Mouse (Mus musculus) heart, adult 18-20 months (tissue): ENCODE results near the gene Vax2. TPM values are rescaled to one million over a fixed set of nuclear protein-coding genes. Genes with fewer than 3 reads are reported as not detected.

Experiments used
- DNase-seq, 2 experiments: peaks; one replicate each; pipeline ENCODE4 v3.0.0; 2021 to 2022; ENCODE audit warnings: mixed read lengths in 1 of 2
- total RNA-seq, 2 experiments: library from RNA; stranded (reverse); gene quantifications; 2 replicates each; pipeline ENCODE4 v1.2.3; 2021

The Vax2 gene
- total RNA-seq, 2 experiments from 2014 or later: not detected

DNA sequence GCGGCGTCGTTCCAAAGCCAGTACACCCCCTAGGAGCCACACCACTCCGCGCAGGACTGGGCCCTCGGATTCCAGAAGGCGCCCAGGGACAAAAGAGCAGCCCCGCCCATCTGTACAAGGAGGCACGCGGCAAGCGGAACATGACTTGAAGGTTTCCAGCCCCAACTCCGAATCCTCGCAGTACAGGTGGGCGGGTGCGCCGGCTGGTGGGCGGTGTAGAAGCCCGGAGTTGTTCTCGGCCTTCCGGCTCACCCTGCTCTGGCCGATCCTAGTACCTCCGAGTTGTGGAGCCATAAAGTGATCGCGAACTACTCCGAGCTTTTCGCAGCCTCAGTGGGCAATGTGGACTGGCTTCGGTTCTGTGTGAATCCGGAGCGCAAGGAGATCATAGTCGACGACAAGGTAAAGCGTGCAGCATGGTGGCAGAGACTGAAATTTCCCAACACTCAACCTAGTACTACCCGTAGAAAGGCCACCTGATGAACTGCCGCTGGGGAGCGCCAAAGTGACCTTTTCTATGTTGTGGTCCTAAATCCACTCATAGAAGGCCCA is 51.9 kb downstream of the Vax2 start:
- peak; percentile 33 to 40 for DNase-seq

DNA sequence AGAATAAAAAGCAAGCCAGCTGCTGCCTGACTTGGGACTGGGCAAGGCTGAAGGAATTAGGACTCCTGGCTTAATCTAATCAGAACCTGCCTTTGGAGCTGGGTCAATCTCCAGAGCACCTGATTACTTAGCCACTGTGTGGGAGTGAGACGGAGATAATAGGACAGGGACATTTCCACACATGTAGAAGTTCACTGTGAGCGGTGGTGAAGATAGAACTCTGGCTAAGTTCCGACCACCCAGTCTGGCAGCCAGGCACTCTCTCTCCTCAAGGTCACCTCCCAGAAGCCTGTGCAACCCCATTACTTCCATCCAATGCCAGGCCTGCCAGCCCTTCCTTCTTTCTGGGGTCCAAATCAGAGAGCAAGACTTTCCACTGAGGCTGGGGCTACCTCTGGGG is 55.9 kb downstream of the Vax2 start:
- DNase-seq: peak; percentile 25 to 57

DNA sequence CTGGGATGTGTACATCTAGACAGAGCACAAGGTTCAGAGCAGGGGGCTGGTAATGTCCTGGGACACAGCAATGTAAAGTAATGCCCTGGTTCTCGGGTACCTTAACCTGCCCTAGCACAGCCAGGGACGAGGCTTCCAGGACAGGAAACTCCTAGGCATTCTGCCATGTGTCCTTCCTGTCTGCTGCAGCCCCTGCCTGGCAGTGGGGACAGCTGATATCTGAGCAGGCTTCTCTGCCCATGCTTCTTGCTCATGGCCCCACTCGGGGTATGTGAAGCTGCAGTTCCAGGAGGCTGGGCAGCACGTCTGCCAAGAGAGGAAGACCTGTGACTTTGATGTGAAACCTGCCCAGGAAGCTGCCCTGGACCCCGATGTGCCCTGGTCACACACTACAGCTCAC is 57.4 kb downstream of the Vax2 start:
- peak; percentile 39 to 46 for DNase-seq

DNA sequence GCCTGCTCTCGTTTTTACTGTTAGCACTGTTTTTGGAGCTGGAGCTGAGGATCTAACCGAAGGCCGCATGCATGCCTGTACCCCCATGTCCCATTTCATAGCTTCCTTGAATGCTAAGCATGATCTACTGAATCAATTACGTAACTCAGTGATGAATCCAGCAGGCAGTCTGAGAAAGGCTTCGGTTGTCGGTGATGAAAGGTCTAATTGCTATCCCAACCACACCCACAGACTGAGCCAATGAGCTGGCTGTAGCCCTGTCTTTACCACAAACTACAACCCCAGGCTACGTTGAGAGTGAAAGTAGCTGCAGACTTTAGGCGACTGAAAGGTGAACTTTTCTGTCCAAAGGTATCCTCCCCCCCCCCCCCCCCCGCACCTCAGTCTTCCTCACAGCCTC is 63.1 kb downstream of the Vax2 start:
- no peak for DNase-seq

DNA sequence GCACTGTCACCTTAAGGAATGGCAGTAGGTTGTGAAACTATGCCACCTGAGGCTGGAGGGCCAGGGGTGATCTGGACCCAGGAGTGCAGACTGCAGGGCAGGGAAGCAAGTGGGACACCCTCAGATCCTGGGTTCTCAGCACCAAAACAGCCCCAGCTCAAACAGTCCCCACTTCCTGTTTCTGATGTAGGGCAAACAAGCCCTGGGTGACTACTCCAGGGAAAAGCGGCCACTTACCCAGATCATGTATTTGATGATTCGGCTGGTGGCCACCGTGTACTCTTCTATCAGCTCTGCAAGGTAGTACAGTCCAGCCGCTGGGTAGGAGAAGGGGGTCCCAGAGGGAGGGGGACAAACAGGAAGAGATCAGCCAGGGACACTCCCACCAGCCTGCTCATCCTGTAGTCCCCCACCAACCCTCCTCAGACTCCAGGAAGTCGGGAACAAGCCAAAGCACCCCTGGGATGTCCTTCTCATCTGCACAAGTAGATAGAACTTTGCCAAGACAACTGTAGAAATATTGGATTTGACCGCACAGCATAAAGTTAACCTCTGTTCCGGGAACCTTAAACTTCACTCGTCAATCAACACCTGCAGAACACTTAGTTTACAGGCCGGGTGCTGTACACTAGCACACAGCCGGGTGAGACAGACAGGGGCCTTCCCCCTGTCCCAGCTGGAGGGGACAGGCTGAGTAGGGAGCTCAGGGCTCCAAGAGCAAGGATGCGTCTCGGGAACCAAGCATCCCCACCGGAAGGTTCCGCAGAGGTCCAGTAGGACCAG is 63.9 kb downstream of the Vax2 start:
- peak; percentile 20 to 30 for DNase-seq

DNA sequence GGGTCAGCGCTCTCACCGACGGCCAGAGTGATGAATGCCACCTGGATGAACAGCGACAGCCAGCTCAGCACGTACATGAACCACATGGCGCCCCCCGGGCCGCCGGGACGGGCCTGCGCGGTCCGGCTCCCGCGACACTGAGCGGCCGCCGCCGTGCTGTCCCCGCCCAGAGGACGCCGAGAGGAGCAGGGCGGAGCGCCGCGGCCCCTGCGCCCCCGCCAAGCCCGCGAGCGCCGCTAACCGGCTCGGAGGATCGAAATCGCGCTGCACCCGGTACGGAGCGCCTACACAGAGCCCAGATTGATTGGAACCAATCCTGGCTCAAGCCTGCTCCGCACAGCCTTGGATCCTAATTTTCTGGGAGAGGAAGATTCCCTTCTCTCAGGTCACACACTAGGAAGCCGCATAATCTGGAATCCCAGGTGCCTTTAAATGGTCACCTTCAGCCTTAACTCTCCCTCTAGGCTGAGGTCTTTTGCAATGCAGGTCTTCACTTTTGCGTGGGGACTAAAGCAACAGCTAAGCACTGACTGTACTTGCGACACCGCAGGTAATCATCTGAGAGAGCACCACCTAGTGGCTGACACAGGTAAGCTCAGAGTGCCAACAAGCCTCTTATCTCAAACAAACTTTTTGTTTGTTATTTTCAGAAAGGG is 64.7 kb downstream of the Vax2 start, which contains the start of gene Tex261:
Gene Tex261 (minus strand): TSS at position 176 of the 656 bp plus-strand sequence.
- DNase-seq: peak; percentile 93 to 94

DNA sequence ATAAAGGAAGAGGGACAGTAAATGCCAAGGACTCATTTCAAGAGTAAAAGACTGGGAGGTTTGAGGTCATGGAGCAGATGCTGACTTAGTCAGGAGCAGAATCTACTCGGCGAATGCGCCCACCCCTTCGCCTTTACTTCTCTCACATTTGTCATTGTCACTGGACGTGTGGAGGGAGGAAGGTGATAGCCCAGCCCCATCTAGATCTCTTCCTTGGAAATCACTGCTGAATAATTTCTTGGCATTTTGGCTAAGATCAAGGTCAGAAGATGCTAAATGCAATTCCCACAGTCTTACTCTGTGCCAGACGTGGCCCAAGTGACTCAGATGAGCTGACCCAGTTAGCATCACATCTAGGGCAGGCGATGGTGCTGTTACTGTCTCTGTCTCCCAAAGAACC is 67.2 kb downstream of the Vax2 start:
- no peak for DNase-seq

DNA sequence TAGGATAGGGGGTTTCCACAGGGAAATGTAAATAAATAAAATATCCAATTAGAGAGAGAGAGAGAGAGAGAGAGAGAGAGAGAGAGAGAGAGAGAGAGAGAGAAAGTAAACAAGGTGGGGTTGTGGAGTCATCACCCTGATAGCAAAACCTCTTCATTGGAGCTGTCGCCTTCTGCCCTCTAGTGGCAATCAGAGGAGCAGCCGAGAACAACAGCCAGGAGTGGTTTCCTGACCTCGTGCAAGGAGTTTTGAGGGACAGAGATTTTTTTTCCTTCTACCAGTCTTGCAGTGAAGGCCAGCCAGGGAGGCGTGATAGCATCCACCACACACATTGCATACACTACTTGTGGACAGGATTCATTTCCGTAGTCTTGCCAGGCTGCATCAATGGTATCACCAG is 68.0 kb downstream of the Vax2 start:
- DNase-seq: peak; percentile 63 to 73

DNA sequence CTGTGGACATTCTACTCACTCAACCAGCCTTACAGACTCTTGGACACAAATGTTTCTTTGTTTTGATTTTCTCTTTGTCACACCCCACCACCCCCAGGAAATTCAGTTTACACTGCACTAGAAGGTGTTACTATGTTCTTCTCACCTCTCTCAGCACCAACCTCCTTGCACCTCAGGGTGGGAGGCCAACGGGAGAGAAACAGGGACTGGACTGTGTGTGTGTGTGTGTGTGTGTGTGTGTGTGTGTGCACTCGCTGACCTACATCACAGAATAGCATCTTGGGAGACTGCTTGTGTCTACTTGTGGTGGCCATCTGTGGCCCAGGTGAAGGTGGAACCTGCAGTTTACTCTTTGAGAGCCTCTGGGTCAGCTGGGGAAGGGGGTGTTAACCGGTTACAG is 75.4 kb downstream of the Vax2 start:
- no peak for DNase-seq

Other genes starting within 250 kb of the Vax2 start
- gene Dguok, start 204.3 kb upstream of the Vax2 start, total RNA-seq: 10 to 100 TPM; 34.7 to 35.0 TPM
- 1 to 10 TPM in 1 of 2 experiments, under 1 TPM in 1; 0.84 to 1.9 TPM for gene Actg2, start 175.0 kb upstream of the Vax2 start, total RNA-seq
- gene Stambp, start 138.5 kb upstream of the Vax2 start, total RNA-seq: 10 to 100 TPM; 10.2 to 13.8 TPM
- under 1 TPM in 1 of 2 experiments, not detected in 1; 0.18 TPM for gene Clec4f, start 55.1 kb upstream of the Vax2 start, total RNA-seq
- gene Cd207, start 33.4 kb upstream of the Vax2 start, total RNA-seq: 1 to 10 TPM in 1 of 2 experiments, under 1 TPM in 1; 0.98 to 1.0 TPM
- gene Atp6v1b1, start 31.7 kb downstream of the Vax2 start, total RNA-seq: under 1 TPM in 1 of 2 experiments, not detected in 1; 0.77 TPM
- gene Ankrd53, start 51.4 kb downstream of the Vax2 start, total RNA-seq: not detected
- 100 to 1,000 TPM in 1 of 2 experiments, 10 to 100 TPM in 1; 82.1 to 106 TPM for gene Tex261, start 64.5 kb downstream of the Vax2 start, total RNA-seq
- gene Nagk, start 83.7 kb downstream of the Vax2 start, total RNA-seq: 10 to 100 TPM; 21.4 to 22.7 TPM
- gene Paip2b, start 120.5 kb downstream of the Vax2 start, total RNA-seq: 10 to 100 TPM; 46.4 to 48.3 TPM
- gene Zfp638, start 155.8 kb downstream of the Vax2 start, total RNA-seq: 10 to 100 TPM; 54.3 to 54.4 TPM